Mouse (Mus musculus) brain, embryonic 14.5 days (tissue): ENCODE results near the gene Kras.

Source experiments
- CTCF ChIP-seq: fragments of 200-500 bp; IDR thresholded peaks from 2 replicates; pipeline ENCODE4 v1.5.1; 2012; ENCODE audit warnings: inconsistent platforms, mild to moderate bottlenecking, moderate library complexity, borderline replicate concordance; ENCODE audit not compliant: insufficient read depth, insufficient read length; ENCODE audit errors: extremely low read depth
- POLR2A ChIP-seq: fragments of 200-500 bp; IDR thresholded peaks from 2 replicates; pipeline ENCODE4 v1.6.1; 2012; ENCODE audit warnings: mild to moderate bottlenecking, inconsistent platforms, borderline replicate concordance; ENCODE audit not compliant: poor library complexity, insufficient read depth, insufficient read length, severe bottlenecking; ENCODE audit errors: extremely low read depth

DNA sequence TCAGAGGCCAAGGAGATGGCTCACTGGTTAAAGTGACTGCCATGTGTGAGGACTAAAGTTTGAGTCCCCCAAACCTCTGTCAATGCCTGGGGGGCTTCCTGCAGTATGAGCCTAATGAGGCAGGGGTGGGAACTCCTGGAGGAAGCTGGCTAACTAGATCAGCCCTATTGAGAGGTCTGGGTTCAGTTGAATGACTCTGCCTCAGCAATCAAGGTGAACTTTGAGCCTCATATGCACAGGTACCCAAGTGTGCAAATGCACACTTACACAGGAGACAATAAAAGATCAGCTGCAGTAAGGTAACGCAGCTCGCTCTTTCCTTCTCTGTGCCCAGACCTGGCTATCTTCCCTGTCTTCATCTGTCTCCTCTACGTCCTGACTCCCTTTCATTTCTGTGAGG is 57.0 kb downstream of the Kras start:
- TF ChIP-seq CTCF (no peak), POLR2A (no peak)
